Mouse (Mus musculus): ENCODE measurements at regions not wholly inside any gene's neighbourhood (a gene's known extent, or its start where the extent isn't known, plus 50 kb on each side); places are given as distances from the start of the nearest gene placed in this dataset.

GRCm38 (mm10) chr3:4226986-4227385, 1523.6 kb upstream of the Gm8797 start:
- H3K4me3 ChIP-seq (replicated peaks; ENCODE audit: extremely low read depth, low read depth, low read length): no peak overlapping the region
- DNase-seq: no peak
- H3K4me1 ChIP-seq (ENCODE audit: control insufficient read depth, insufficient read depth, low read length): no peaks in the 10 kb centered on the region
- TF ChIP-seq CTCF (IDR thresholded peaks at IDR 0.05; ENCODE audit: insufficient read depth, low read length) (no peak), POLR2A (IDR thresholded peaks at IDR 0.05; ENCODE audit: borderline replicate concordance, extremely low read depth, low read depth, low read length) (no peak)
- WGBS: 78% methylated on average over 2 of the region's 2 CpGs

GRCm38 (mm10) chr3:4271361-4271760, 1479.2 kb upstream of the Gm8797 start:
- WGBS: 50% methylated on average over 1 of the region's 1 CpGs
- DNase-seq: no peak
- Histone ChIP-seq H3K4me1 (ENCODE audit: control insufficient read depth, insufficient read depth, low read length) (no peaks in the 10 kb centered on the region), H3K4me3 (replicated peaks; ENCODE audit: extremely low read depth, low read depth, low read length) (no peak overlapping the region)
- TF ChIP-seq POLR2A (IDR thresholded peaks at IDR 0.05; ENCODE audit: borderline replicate concordance, extremely low read depth, low read depth, low read length) (no peak), CTCF (IDR thresholded peaks at IDR 0.05; ENCODE audit: insufficient read depth, low read length) (no peak)

- TF ChIP-seq POLR2A (IDR thresholded peaks at IDR 0.05; ENCODE audit: borderline replicate concordance, extremely low read depth, low read depth, low read length) (no peak), CTCF (IDR thresholded peaks at IDR 0.05; ENCODE audit: insufficient read depth, low read length) (no peak)
- H3K4me3 ChIP-seq (replicated peaks; ENCODE audit: extremely low read depth, low read depth, low read length): no peak overlapping the region
- no peak for DNase-seq
- 78% methylated on average over 1 of the region's 1 CpGs for WGBS
- no peaks in the 10 kb centered on the region for H3K4me1 ChIP-seq (ENCODE audit: control insufficient read depth, insufficient read depth, low read length)
These were observed 1476.0 kb upstream of the Gm8797 start for GRCm38 (mm10) chr3:4274607-4275006.

GRCm38 (mm10) chr3:4278042-4278441, 1472.6 kb upstream of the Gm8797 start:
- TF ChIP-seq POLR2A (IDR thresholded peaks at IDR 0.05; ENCODE audit: borderline replicate concordance, extremely low read depth, low read depth, low read length) (no peak), CTCF (IDR thresholded peaks at IDR 0.05; ENCODE audit: insufficient read depth, low read length) (no peak)
- 60% methylated on average over 3 of the region's 3 CpGs for WGBS
- Histone ChIP-seq H3K4me1 (ENCODE audit: control insufficient read depth, insufficient read depth, low read length) (no peaks in the 10 kb centered on the region), H3K4me3 (replicated peaks; ENCODE audit: extremely low read depth, low read depth, low read length) (no peak overlapping the region)
- no peak for DNase-seq

GRCm38 (mm10) chr3:4280366-4281020, 1470.1 kb upstream of the Gm8797 start:
- no peak for DNase-seq
- TF ChIP-seq CTCF (IDR thresholded peaks at IDR 0.05; ENCODE audit: insufficient read depth, low read length) (no peak), POLR2A (IDR thresholded peaks at IDR 0.05; ENCODE audit: borderline replicate concordance, extremely low read depth, low read depth, low read length) (no peak)
- WGBS: 49% methylated on average over 6 of the region's 6 CpGs
- H3K4me3 ChIP-seq (replicated peaks; ENCODE audit: extremely low read depth, low read depth, low read length): no peak overlapping the region
- H3K4me1 ChIP-seq (ENCODE audit: control insufficient read depth, insufficient read depth, low read length): no peaks in the 10 kb centered on the region

GRCm38 (mm10) chr3:4281092-4281491, 1469.5 kb upstream of the Gm8797 start:
- no peaks in the 10 kb centered on the region for H3K4me1 ChIP-seq (ENCODE audit: control insufficient read depth, insufficient read depth, low read length)
- H3K4me3 ChIP-seq (replicated peaks; ENCODE audit: extremely low read depth, low read depth, low read length): no peak overlapping the region
- TF ChIP-seq POLR2A (IDR thresholded peaks at IDR 0.05; ENCODE audit: borderline replicate concordance, extremely low read depth, low read depth, low read length) (no peak), CTCF (IDR thresholded peaks at IDR 0.05; ENCODE audit: insufficient read depth, low read length) (no peak)
- no peak for DNase-seq
- 20% methylated on average over 1 of the region's 1 CpGs for WGBS

GRCm38 (mm10) chr3:4287141-4287540, 1463.5 kb upstream of the Gm8797 start:
- DNase-seq: no peak
- Histone ChIP-seq H3K4me3 (replicated peaks; ENCODE audit: extremely low read depth, low read depth, low read length) (no peak overlapping the region), H3K4me1 (ENCODE audit: control insufficient read depth, insufficient read depth, low read length) (no peaks in the 10 kb centered on the region)
- 77% methylated on average over 1 of the region's 1 CpGs for WGBS
- TF ChIP-seq CTCF (IDR thresholded peaks at IDR 0.05; ENCODE audit: insufficient read depth, low read length) (no peak), POLR2A (IDR thresholded peaks at IDR 0.05; ENCODE audit: borderline replicate concordance, extremely low read depth, low read depth, low read length) (no peak)

GRCm38 (mm10) chr3:4336441-4336840, 1414.2 kb upstream of the Gm8797 start:
- no peak overlapping the region for H3K4me3 ChIP-seq (replicated peaks; ENCODE audit: extremely low read depth, low read depth, low read length)
- whole genome bisulfite sequencing: 77% methylated on average over 4 of the region's 4 CpGs
- no peak for TF ChIP-seq POLR2A (IDR thresholded peaks at IDR 0.05; ENCODE audit: borderline replicate concordance, extremely low read depth, low read depth, low read length)
- no peak for TF ChIP-seq CTCF (IDR thresholded peaks at IDR 0.05; ENCODE audit: insufficient read depth, low read length)
- no peak for DNase-seq
- no peaks in the 10 kb centered on the region for H3K4me1 ChIP-seq (ENCODE audit: control insufficient read depth, insufficient read depth, low read length)

- no peak overlapping the region for H3K4me3 ChIP-seq (replicated peaks; ENCODE audit: extremely low read depth, low read depth, low read length)
- DNase-seq: no peak
- WGBS: 80% methylated on average over 1 of the region's 1 CpGs
- H3K4me1 ChIP-seq (ENCODE audit: control insufficient read depth, insufficient read depth, low read length): no peaks in the 10 kb centered on the region
- TF ChIP-seq POLR2A (IDR thresholded peaks at IDR 0.05; ENCODE audit: borderline replicate concordance, extremely low read depth, low read depth, low read length) (no peak), CTCF (IDR thresholded peaks at IDR 0.05; ENCODE audit: insufficient read depth, low read length) (peak; percentile 44)
These were observed 1411.5 kb upstream of the Gm8797 start for GRCm38 (mm10) chr3:4339153-4339552.

Data from lung, adult 2 months (tissue).